Mouse (Mus musculus): ENCODE results near the gene Parp8.

DNA sequence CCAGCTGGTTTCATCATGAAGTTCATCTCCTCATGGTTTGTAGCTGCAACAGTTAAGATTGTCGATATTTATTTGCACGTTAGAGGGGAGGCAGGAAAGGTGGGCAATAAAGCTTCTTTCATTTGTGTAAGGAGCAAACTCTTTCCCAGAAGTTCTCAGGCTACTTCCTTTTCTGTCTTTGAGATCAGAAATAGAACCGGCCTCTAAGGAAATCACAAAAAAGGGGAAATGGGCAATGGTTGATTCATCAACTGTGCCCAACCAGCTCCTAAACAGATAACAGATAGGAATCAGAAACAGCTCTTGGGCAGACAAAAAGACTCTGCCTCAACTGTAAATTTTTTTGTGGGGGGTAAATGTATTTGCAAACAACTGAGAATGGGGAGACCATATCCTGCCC lies 27.4 kb upstream of the Parp8 start:
- no peak for TF ChIP-seq POLR2A (IDR thresholded peaks at IDR 0.05; ENCODE audit: borderline replicate concordance, extremely low read depth, insufficient read depth, insufficient read length, poor library complexity, severe bottlenecking)
- TF ChIP-seq CTCF (IDR thresholded peaks at IDR 0.05; ENCODE audit: borderline replicate concordance, extremely low read depth, insufficient read depth, insufficient read length): no peak
